Mouse (Mus musculus): Measurements from ENCODE around the gene Aoah.

GRCm38 (mm10) chr13:21024831-21025230 lies 230.9 kb downstream of the Aoah start:
- TF ChIP-seq CTCF (IDR thresholded peaks at IDR 0.05; ENCODE audit: low read depth) = no peak
- TF ChIP-seq EP300 (IDR thresholded peaks at IDR 0.05; ENCODE audit: low read depth) = no peak
